Mouse (Mus musculus) midbrain, embryonic 10.5 days (tissue): ENCODE measurements around the gene Entpd6. TPM values are rescaled to one million over a fixed set of nuclear protein-coding genes. Genes with fewer than 3 reads are reported as not detected.
A peak's percentile ranks its signal among the peaks of the same experiment; 100 is the strongest.

Experiments
- DNase-seq: peaks from one replicate; pipeline ENCODE4 v3.0.0-alpha.2; 2017; ENCODE audit warnings: low spot score
- H3K27ac ChIP-seq: fragments of 300-500 bp; sonication (generic); replicated peaks from 2 replicates; pipeline ENCODE4 v1.5.1; 2016; ENCODE audit warnings: mild to moderate bottlenecking
- H3K27me3 ChIP-seq: fragments of 300-500 bp; sonication (generic); 2 replicates; pipeline ENCODE4 v1.6.1; 2016; ENCODE audit warnings: low read depth, mild to moderate bottlenecking; ENCODE audit not compliant: poor library complexity, severe bottlenecking
- H3K36me3 ChIP-seq: fragments of 300-500 bp; sonication (generic); 2 replicates; pipeline ENCODE4 v1.6.1; 2016; ENCODE audit warnings: mild to moderate bottlenecking, moderate library complexity
- H3K4me1 ChIP-seq: fragments of 300-500 bp; sonication (generic); 2 replicates; pipeline ENCODE4 v1.6.1; 2016
- H3K4me3 ChIP-seq: fragments of 300-500 bp; sonication (generic); 2 replicates; pipeline ENCODE4 v1.5.1; 2016; ENCODE audit warnings: mild to moderate bottlenecking, moderate library complexity
- H3K9me3 ChIP-seq: fragments of 300-500 bp; sonication (generic); replicated peaks from 2 replicates; pipeline ENCODE4 v1.6.1; 2016; ENCODE audit warnings: mild to moderate bottlenecking
- WGBS: fragments of 180-500 bp; shearing (Covaris S2); methylation state at CpG from one replicate; pipeline ENCODE4 v1.1.7; 2016; 5-methylcytosine and 5-hydroxymethylcytosine counted together
- polyA plus RNA-seq: library from polyadenylated mRNA; unstranded; fragments of >200 nt; fragmentation: Nextera tagmentation; extraction: Ambion mirVana; gene quantifications from 2 replicates; pipeline ENCODE4 v1.2.1, GENCODE M21; 2016

Gene Entpd6
- polyA plus RNA-seq, 1 experiment from 2014 or later: 38.0 TPM

DNA sequence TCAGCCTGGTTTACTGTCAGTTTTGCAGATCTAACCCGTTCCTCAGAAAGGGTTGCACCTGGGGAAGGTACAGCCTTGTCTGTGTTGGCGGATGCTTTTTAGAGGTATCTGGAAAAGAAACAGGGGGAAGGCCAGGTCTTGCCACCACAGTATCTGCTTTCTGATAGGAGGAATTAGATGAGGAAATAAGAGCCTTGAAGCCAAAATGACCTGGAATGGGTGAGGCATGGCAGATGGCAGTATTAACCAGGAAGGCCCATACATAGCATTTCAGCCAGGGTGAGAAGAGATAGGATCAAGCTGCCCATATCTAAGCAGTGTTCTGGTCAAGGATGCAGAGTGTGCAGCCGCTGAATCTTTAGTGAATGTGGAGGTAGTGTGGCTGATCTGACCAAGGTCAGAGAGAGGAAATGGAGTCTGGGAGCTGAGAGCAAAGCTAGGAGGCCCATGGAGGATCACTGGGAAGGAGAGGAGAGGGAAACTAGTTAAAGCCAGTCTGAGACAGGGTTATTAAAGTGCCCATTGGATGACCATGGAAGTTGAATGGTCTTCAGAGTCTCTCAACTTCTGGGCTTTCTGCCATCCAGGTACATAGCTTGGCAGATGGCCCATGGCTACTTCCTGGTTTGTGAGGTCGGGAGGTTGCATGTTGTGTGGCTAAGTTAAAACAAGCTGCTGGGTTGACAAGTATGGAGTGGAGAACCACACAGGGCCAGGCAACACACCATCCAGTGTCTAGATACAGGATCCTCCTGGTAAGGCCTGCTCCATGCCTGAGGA, 17.4 kb downstream of the Entpd6 start:
- H3K4me3 ChIP-seq: no peak overlapping the region
- no peaks in the 10 kb centered on the region for H3K27me3 ChIP-seq
- H3K36me3 ChIP-seq: peaks cover 75% of the 10 kb centered on the region
- DNase-seq: no peak
- 94% methylated on average over 4 of the region's 4 CpGs for WGBS
- H3K27ac ChIP-seq: no peak overlapping the region
- H3K9me3 ChIP-seq: no peaks in the 10 kb centered on the region
- no peaks in the 10 kb centered on the region for H3K4me1 ChIP-seq

DNA sequence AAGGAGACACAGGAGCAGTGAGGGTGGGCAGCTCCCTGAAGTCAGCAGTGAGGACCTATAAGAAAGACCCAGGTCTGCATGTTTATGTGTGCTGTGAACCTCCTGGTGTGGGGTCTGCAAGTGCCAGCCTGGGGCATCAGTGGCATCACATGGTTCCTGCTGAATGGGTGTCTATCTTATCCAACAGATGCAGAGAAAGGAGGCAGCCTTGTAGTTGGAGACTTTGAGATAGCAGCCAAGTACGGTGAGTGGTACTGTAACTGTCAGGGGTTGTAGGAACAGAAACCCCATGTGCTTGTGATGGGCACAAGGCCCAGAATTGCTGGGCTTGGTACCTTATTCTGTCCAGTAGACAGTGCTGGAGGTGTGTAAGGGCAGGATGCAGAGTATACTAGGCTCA, 19.8 kb downstream of the Entpd6 start:
- Histone ChIP-seq H3K27ac (no peak overlapping the region), H3K4me3 (no peak overlapping the region), H3K9me3 (no peaks in the 10 kb centered on the region), H3K27me3 (no peaks in the 10 kb centered on the region), H3K36me3 (peaks cover 66% of the 10 kb centered on the region), H3K4me1 (no peaks in the 10 kb centered on the region)
- DNase-seq: no peak
- 96% methylated on average over 1 of the region's 1 CpGs for WGBS

DNA sequence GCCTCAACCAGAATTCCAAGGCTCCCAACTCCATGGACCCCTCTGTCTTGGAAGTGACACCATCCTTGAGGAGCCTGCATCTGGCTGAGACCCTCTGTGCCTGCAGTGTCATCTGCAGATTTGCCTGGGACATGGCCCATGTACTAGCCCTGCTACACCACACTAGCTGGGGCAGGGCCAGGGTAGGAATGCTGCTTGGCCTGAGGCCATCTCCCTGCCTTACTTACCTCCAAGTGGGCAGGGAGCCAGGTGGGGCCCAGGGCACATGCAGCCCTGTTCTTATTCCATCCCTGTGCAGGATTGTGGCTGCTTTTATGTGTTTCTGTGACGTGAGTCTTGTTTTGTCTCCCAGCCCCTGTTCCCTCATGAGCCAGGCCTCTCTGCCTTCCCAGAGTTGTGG, 21.9 kb downstream of the Entpd6 start:
- no peaks in the 10 kb centered on the region for H3K4me1 ChIP-seq
- peaks cover 57% of the 10 kb centered on the region for H3K36me3 ChIP-seq
- 81% methylated on average over 1 of the region's 1 CpGs for WGBS
- H3K4me3 ChIP-seq: no peak overlapping the region
- DNase-seq: no peak
- no peaks in the 10 kb centered on the region for H3K27me3 ChIP-seq
- no peaks in the 10 kb centered on the region for H3K9me3 ChIP-seq
- no peak overlapping the region for H3K27ac ChIP-seq

DNA sequence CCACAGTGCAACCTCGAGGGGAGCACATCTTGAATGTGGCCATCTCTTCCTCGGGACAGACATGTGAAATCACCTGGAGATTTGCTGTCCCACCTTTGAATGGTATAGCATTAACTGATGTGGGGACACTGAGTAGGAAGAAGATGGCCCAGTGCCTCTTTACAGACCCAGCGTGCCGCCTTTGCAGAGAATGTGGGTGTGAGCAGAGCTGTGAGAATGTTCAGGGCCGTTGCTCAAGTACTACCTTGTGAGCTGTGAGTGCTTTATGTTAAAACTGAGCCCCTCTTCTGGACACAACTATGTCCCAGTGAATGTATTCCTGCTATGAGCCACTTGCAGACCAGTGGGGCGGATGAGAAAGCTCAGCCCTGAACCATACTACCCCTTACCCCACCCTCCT, 22.3 kb downstream of the Entpd6 start:
- Histone ChIP-seq H3K27ac (no peak overlapping the region), H3K27me3 (no peaks in the 10 kb centered on the region), H3K36me3 (peaks cover 56% of the 10 kb centered on the region), H3K4me3 (no peak overlapping the region), H3K9me3 (no peaks in the 10 kb centered on the region), H3K4me1 (no peaks in the 10 kb centered on the region)
- 84% methylated on average over 6 of the region's 6 CpGs for WGBS
- DNase-seq: no peak

DNA sequence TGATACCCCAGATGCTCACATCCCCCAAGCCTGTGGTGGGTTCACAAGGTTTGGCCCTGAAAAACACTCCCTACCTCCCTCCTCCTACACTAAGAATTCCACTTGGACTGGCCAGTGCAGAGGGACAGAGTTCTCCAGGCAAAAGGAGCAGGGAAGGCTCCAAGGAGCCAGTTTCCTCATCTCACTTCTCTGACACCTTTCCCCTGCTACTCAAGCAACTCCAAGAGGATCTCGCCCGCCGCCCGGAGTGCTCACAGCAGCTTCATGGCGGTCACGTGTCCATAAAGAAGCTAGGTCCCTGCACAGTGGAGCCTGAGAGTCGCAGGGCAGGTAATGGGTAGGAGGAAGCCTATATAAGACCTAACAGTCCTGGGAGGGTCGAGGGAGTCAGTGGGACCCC, 23.2 kb downstream of the Entpd6 start:
- WGBS: 90% methylated on average over 8 of the region's 8 CpGs

DNA sequence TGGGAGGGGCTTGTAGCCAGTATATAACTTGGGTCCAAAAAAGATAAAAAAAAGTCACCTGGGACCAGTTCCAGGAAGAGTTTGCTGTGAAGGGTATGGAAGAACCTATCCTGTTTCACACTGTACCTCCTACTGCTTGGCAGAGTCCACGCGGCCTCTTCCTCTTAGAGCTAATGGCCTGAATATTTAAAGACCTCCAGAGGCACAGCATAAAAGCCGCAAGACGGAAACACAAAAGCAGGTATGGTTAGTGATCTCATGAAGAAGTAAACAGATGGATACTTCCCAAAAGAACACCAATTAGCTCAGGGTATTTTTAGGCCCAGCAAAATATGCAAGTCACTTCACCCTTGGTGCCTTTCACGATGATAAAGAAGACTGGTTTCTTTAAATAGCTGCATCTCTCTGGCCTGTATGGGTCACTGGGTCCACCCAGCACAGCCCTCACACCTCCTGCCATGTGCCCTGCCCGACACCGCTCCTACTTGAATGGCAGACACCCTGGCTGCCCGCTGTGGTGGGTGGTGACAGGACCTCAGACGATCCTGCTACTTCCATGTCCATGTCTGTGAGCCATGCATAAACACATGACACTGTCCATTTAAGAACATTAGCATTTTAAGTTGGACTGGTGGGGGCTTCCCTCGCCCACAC, 23.8 kb downstream of the Entpd6 start:
- Histone ChIP-seq H3K4me3 (no peak overlapping the region), H3K36me3 (peaks cover 43% of the 10 kb centered on the region), H3K4me1 (no peaks in the 10 kb centered on the region), H3K27ac (no peak overlapping the region), H3K9me3 (no peaks in the 10 kb centered on the region), H3K27me3 (no peaks in the 10 kb centered on the region)
- 81% methylated on average over 10 of the region's 10 CpGs for WGBS
- no peak for DNase-seq

More for the DNA sequence above, 23.2 kb downstream of the Entpd6 start:
- H3K9me3 ChIP-seq: no peaks in the 10 kb centered on the region
- peaks cover 47% of the 10 kb centered on the region for H3K36me3 ChIP-seq
- no peaks in the 10 kb centered on the region for H3K4me1 ChIP-seq
- no peak for DNase-seq
- H3K27ac ChIP-seq: no peak overlapping the region
- no peaks in the 10 kb centered on the region for H3K27me3 ChIP-seq
- H3K4me3 ChIP-seq: no peak overlapping the region

DNA sequence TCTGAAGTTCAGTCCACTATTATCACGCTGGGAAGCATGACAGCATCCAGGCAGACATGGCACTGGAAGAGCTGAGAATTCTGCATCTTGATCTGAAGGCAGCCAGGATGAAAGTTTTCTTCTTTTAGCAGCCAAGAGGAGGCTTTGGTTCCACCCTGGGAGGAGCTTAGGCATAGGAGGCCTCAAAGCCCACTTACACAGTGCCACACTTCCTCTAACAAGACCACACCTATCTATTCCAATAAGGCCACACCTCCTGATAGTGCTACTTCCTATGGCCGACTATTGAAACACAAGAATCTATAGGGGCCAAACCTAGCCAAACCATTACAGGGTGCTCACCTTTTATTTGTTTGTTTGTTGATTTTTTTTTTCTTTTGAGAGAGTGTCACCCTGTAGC, 34.0 kb downstream of the Entpd6 start:
- peaks cover 10% of the 10 kb centered on the region for H3K4me1 ChIP-seq
- 84% methylated on average over 2 of the region's 2 CpGs for WGBS
- H3K27me3 ChIP-seq: peaks cover 19% of the 10 kb centered on the region
- DNase-seq: no peak
- H3K27ac ChIP-seq: no peak overlapping the region
- no peaks in the 10 kb centered on the region for H3K36me3 ChIP-seq
- no peak overlapping the region for H3K4me3 ChIP-seq
- no peaks in the 10 kb centered on the region for H3K9me3 ChIP-seq

DNA sequence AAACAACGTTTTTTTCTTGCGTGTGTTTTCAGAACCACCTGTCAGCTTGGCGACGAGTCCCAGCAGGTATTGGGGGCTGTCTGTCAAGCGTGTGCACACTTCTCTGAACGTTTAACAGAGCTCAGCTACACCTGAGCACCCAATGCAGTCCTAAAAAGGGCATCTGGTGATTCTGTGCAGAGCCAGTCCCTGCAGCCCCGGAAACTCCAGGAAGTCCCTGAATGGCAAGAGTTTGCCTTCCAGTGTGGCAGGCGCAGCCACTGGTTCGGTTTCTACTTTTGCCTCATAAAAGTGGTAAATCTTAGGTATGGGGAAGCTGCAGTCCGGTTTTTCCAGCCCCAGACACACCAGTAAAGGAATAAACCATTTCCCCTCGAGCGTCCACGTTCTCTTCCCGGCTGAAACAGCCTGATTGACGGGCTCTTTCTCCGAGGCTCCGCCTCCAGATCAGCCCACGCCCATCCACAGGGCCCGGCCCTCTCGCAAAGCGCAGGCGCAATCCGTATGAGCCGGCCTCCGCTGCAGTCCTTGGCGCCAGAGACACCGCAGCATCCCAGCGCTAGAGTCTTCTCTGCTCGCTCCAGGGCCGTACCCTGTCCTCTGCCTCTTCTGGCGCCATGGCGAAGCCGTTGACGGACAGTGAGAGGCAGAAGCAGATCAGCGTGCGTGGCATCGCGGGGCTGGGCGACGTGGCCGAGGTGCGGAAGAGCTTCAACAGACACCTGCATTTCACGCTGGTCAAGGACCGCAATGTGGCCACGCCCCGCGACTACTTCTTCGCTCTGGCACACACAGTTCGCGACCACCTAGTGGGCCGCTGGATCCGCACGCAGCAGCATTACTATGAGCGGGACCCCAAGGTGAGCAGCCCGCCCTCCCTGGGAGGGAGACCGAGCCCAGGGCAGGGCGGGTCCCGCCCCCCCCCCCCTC, 37.7 kb downstream of the Entpd6 start, which contains the start of gene Pygb:
Pygb (plus strand) TSS at position 485 of the 930 bp plus-strand sequence.
- DNase-seq: peak; percentile 91
- peaks cover 19% of the 10 kb centered on the region for H3K27me3 ChIP-seq
- H3K4me1 ChIP-seq: peaks cover 23% of the 10 kb centered on the region
- no peaks in the 10 kb centered on the region for H3K9me3 ChIP-seq
- no peaks in the 10 kb centered on the region for H3K36me3 ChIP-seq
- peak within 1 kb of the TSS; percentile 84 for H3K4me3 ChIP-seq
- 3% methylated on average over 57 of the region's 58 CpGs for WGBS
- peak within 1 kb of the TSS; percentile 83 for H3K27ac ChIP-seq

DNA sequence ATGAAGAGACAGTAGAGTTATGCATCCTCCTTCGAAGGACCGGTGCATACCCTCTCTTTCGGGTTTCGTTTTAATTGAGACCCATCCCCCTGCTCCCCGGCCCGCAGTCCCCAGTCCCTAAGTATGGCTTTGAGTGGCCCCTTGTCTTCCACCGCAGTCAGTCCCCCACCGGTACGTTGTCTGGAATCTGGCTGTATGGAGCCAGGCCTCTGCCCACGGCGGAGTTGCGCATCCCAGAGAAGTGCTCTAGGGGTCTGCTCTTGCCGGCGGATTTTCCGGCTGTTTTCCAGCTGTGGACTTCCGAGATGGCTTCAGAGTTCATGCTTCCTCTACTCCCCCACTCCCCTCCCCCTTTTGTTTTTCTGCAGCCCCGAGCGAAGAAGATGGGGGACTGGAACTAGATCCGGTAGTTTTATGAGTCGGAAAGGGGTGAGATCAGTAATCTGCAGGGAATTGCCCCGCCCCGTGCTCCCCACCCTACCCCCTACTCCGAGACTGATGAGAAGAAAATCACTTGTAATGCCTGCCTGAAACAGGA, 38.5 kb downstream of the Entpd6 start:
- peak overlapping the region; percentile 84 for H3K4me3 ChIP-seq
- H3K27ac ChIP-seq: peak overlapping the region; percentile 83
- under 1% methylated on average over 23 of the region's 23 CpGs for WGBS
- peaks cover 19% of the 10 kb centered on the region for H3K27me3 ChIP-seq
- peaks cover 3% of the 10 kb centered on the region for H3K36me3 ChIP-seq
- H3K4me1 ChIP-seq: peaks cover 23% of the 10 kb centered on the region
- no peaks in the 10 kb centered on the region for H3K9me3 ChIP-seq
- peak; percentile 53 for DNase-seq

DNA sequence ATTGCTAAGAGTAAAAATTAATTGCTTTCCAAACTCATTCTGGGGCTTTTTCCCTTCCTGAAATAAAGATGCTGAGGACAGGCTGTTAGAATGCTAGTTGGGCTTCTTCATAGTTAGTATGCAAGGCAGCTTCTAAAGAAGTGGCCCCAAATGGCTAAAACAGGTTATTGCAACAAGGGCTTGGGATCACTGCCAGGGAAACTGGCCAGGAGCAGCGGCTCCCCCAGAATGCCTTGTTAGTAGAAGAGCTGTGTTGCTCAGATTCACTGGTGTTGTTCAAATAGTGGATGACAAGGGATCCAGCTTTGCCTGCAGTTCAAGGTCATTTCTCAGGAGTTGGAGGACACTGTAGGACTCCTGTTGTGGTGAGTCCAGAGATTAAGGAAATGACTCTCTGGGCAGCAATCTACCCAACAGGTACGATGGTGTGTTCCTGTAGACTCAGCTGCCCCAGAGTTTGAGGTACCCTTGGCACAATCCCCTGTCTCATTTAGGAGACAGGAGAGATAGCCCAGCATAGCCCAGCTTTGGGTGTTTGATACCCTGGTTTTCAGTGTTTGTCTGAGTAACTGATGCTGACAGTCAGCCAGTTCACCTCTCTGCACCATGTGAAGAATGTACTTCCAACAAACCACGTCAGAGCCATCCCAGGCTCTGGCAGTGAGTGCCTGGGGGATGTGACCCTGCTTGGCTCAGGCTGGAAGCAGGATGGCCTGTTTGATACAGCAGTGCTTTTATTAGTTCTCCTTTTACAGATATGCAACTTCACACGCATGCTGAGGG, 40.1 kb downstream of the Entpd6 start:
- Histone ChIP-seq H3K4me3 (0 out of 2 replicates have a peak overlapping the region, but pooled peaks have one; percentile 1), H3K27ac (no peak overlapping the region), H3K9me3 (no peaks in the 10 kb centered on the region), H3K27me3 (peaks cover 18% of the 10 kb centered on the region), H3K4me1 (peaks cover 23% of the 10 kb centered on the region), H3K36me3 (peaks cover 9% of the 10 kb centered on the region)
- no peak for DNase-seq
- WGBS: 88% methylated on average over 4 of the region's 4 CpGs

DNA sequence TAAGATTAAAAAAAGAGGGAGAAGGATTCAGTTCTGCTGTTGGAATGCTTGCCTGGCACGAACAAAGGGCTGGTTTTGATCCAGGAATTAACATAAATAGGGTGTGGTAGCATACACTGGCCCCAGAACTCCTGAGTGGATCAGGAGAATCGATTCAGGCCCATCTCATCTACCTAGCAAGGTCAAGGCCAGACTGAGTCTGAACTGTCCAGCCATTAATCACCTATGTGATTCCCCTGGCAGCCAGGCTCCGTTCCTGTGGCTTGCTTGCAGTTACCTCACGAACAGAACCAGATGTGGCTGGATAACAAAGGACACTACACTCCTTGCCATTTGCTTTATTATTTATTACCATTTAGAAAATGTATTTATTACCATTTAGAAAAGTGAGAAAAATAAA, 44.5 kb downstream of the Entpd6 start:
- H3K36me3 ChIP-seq: peaks cover 38% of the 10 kb centered on the region
- no peak for DNase-seq
- H3K4me3 ChIP-seq: no peak overlapping the region
- 87% methylated on average over 4 of the region's 4 CpGs for WGBS
- no peak overlapping the region for H3K27ac ChIP-seq
- no peaks in the 10 kb centered on the region for H3K27me3 ChIP-seq
- no peaks in the 10 kb centered on the region for H3K9me3 ChIP-seq
- peaks cover 9% of the 10 kb centered on the region; the same call in 1 of the 2 replicates for H3K4me1 ChIP-seq

DNA sequence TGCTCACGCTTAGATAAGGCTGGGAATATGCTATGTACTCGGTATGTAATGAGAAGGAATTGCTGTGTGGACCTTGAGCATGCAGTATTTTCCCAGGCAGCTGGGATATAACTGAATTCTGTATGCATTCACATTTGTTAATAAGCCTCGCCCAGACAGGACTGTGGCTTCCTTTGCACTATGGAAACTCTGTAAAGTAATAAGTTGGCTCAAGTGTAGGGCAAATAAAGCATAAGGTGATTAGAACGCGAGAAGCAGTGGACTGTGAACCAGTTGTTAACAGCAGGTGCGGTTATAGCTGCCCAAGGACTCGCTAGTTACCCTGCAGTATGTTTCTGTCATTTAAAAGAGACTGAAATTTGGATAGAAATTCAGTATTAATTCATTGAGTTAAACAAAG, 49.2 kb downstream of the Entpd6 start:
- no peak for DNase-seq
- WGBS: 90% methylated on average over 7 of the region's 7 CpGs
- peaks cover 55% of the 10 kb centered on the region for H3K36me3 ChIP-seq

More for the DNA sequence above, 49.2 kb downstream of the Entpd6 start:
- H3K27ac ChIP-seq: no peak overlapping the region
- no peaks in the 10 kb centered on the region for H3K9me3 ChIP-seq
- no peak overlapping the region for H3K4me3 ChIP-seq
- H3K4me1 ChIP-seq: no peaks in the 10 kb centered on the region
- no peaks in the 10 kb centered on the region for H3K27me3 ChIP-seq
